Mouse (Mus musculus) heart, embryonic 14.5 days (tissue): ENCODE measurements around the gene Slc29a2. TPM values are rescaled to one million over a fixed set of nuclear protein-coding genes. Genes with fewer than 3 reads are reported as not detected.

Experiments used
- ATAC-seq: fragments of 200-750 bp; cut with Nextera tagmentation; 2 replicates; pipeline ENCODE4 v1.8.0; 2017; ENCODE audit warnings: low read depth, moderate TSS enrichment; ENCODE audit not compliant: insufficient number of reproducible peaks, insufficient read depth, low FRiP score
- H3K27ac ChIP-seq, 2 experiments: fragments of 200-500 bp in 1 of 2; fragments of 300-500 bp in 1 of 2; sonication (generic) in 1 of 2; replicated peaks in 1 of 2; 2 replicates each; pipeline ENCODE4 v1.5.1; 2012 to 2014; ENCODE audit warnings: low read depth in 2 of 2, low read length in 2 of 2, control low read depth in 1 of 2, mild to moderate bottlenecking in 1 of 2, mixed read lengths in 1 of 2; ENCODE audit not compliant: control insufficient read depth in 1 of 2, insufficient read depth in 1 of 2
- H3K27me3 ChIP-seq: fragments of 300-500 bp; sonication (generic); 2 replicates; pipeline ENCODE4 v1.6.1; 2014; ENCODE audit warnings: mild to moderate bottlenecking, low read length, control low read depth; ENCODE audit not compliant: control insufficient read depth, insufficient read depth
- H3K36me3 ChIP-seq: fragments of 300-500 bp; sonication (generic); 2 replicates; pipeline ENCODE4 v1.6.1; 2014; ENCODE audit warnings: mild to moderate bottlenecking, control low read depth, low read length, mixed read lengths; ENCODE audit not compliant: control insufficient read depth, insufficient read depth
- H3K4me1 ChIP-seq, 2 experiments: fragments of 200-500 bp in 1 of 2; fragments of 300-500 bp in 1 of 2; sonication (generic) in 1 of 2; 2 replicates each; pipeline ENCODE4 v1.6.1; 2012 to 2014; ENCODE audit warnings: low read length in 2 of 2, control low read depth in 1 of 2, mixed read lengths in 1 of 2; ENCODE audit not compliant: control insufficient read depth in 2 of 2, insufficient read depth in 2 of 2
- H3K4me2 ChIP-seq: fragments of 300-500 bp; sonication (generic); 2 replicates; pipeline ENCODE4 v1.6.1; 2014; ENCODE audit warnings: mild to moderate bottlenecking, low read length
- H3K4me3 ChIP-seq, 2 experiments: fragments of 200-500 bp in 1 of 2; fragments of 300-500 bp in 1 of 2; sonication (generic) in 1 of 2; 2 replicates each; pipeline ENCODE4 v1.5.1; 2012 to 2014; ENCODE audit warnings: low read length in 2 of 2, mild to moderate bottlenecking in 2 of 2, control low read depth in 1 of 2, low read depth in 1 of 2, moderate library complexity in 1 of 2; ENCODE audit not compliant: control insufficient read depth in 1 of 2, insufficient read depth in 1 of 2
- H3K9ac ChIP-seq: fragments of 300-500 bp; sonication (generic); 2 replicates; pipeline ENCODE4 v1.6.1; 2014; ENCODE audit warnings: mild to moderate bottlenecking, low read length
- H3K9me3 ChIP-seq: fragments of 300-500 bp; sonication (generic); 2 replicates; pipeline ENCODE4 v1.6.1; 2016; ENCODE audit warnings: low read length, control low read depth; ENCODE audit not compliant: control insufficient read depth
- WGBS: fragments of 180-500 bp; shearing (Covaris S2); extraction: QIAGEN DNeasy Blood & Tissue Kit; methylation state at CpG from one replicate; pipeline ENCODE4 v1.1.7; 2014; 5-methylcytosine and 5-hydroxymethylcytosine counted together
- polyA plus RNA-seq: library from polyadenylated mRNA; unstranded; fragments of >200 nt; fragmentation: Nextera tagmentation; extraction: Ambion mirVana; gene quantifications from 2 replicates; pipeline ENCODE4 v1.2.1, GENCODE M21; 2014

The Slc29a2 gene
- polyA plus RNA-seq, 1 experiment from 2014 or later = 10.2 TPM

- Histone ChIP-seq H3K4me2 (no peak overlapping the region), H3K36me3 (no peaks in the 10 kb centered on the region), H3K9ac (no peak overlapping the region), H3K4me1 (peaks cover 23 to 25% of the 10 kb centered on the region in 2 experiments), H3K9me3 (no peaks in the 10 kb centered on the region), H3K4me3 (no peak overlapping the region), H3K27ac (no peak overlapping the region), H3K27me3 (no peaks in the 10 kb centered on the region)
- no peak for ATAC-seq
- 46% methylated on average over 5 of the region's 5 CpGs for WGBS
These were observed 37.0 kb downstream of the Slc29a2 start for GRCm38 (mm10) chr19:5060365-5061330.

DNA sequence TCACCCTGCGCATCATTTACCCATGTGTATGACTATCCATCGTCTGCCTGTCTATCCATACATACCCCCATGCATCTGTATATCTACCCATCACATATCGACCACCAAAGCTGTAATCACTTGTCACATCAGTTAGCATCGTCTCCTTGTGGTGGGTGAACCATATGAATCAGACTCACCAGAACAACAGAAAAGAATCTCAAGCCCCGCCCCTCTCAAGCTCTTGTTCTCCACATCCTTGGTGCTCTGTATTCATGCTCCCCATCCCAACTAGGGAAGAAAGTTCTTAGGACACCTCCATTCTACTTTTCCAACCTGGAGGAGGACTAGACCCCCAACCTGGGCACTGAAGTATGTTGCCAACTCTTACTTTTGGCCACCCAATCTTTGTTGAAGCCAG lies 38.4 kb downstream of the Slc29a2 start:
- no peak for ATAC-seq
- Histone ChIP-seq H3K27me3 (no peaks in the 10 kb centered on the region), H3K4me1 (peaks cover 28% of the 10 kb centered on the region in 2 experiments), H3K36me3 (no peaks in the 10 kb centered on the region), H3K4me2 (no peak overlapping the region), H3K4me3 (no peak overlapping the region), H3K9me3 (no peaks in the 10 kb centered on the region), H3K9ac (no peak overlapping the region), H3K27ac (no peak overlapping the region)
- WGBS = 83% methylated on average over 5 of the region's 5 CpGs

GRCm38 (mm10) chr19:5062446-5062845 lies 38.8 kb downstream of the Slc29a2 start:
- no peaks in the 10 kb centered on the region for H3K36me3 ChIP-seq
- H3K27me3 ChIP-seq = no peaks in the 10 kb centered on the region
- no peak overlapping the region for H3K4me2 ChIP-seq
- no peaks in the 10 kb centered on the region for H3K9me3 ChIP-seq
- ATAC-seq = no peak
- no peak overlapping the region for H3K9ac ChIP-seq
- 80% methylated on average over 6 of the region's 6 CpGs for WGBS
- H3K4me3 ChIP-seq = no peak overlapping the region
- peaks cover 32% of the 10 kb centered on the region in 2 experiments for H3K4me1 ChIP-seq
- H3K27ac ChIP-seq = no peak overlapping the region

DNA sequence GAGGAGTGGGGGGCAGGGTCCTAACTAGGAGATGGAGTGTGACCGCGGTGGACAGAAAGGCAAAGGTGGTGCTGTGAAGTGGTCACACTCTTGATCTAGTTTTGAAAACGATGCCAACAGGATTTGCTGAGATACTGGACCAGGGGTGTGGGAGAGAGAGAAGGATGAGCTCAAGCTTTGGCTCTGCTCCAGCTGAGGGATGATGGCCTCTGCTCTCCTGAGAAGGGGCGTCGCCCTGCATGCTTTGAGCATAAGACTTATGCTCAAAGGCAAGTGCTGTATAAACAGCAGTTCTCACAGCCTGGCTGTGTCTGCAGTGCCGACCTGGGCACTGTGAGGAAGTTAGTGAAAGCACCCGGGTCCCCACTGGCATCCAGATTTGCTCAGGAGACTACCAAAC lies 41.4 kb downstream of the Slc29a2 start:
- H3K9me3 ChIP-seq = no peaks in the 10 kb centered on the region
- no peak for ATAC-seq
- peaks cover 28 to 29% of the 10 kb centered on the region in 2 experiments for H3K4me1 ChIP-seq
- no peaks in the 10 kb centered on the region for H3K36me3 ChIP-seq
- no peak overlapping the region for H3K4me3 ChIP-seq
- peaks cover 6% of the 10 kb centered on the region; the same call in 1 of the 2 replicates for H3K27me3 ChIP-seq
- H3K27ac ChIP-seq = no peak overlapping the region
- WGBS = 41% methylated on average over 7 of the region's 7 CpGs
- no peak overlapping the region for H3K9ac ChIP-seq
- no peak overlapping the region for H3K4me2 ChIP-seq

DNA sequence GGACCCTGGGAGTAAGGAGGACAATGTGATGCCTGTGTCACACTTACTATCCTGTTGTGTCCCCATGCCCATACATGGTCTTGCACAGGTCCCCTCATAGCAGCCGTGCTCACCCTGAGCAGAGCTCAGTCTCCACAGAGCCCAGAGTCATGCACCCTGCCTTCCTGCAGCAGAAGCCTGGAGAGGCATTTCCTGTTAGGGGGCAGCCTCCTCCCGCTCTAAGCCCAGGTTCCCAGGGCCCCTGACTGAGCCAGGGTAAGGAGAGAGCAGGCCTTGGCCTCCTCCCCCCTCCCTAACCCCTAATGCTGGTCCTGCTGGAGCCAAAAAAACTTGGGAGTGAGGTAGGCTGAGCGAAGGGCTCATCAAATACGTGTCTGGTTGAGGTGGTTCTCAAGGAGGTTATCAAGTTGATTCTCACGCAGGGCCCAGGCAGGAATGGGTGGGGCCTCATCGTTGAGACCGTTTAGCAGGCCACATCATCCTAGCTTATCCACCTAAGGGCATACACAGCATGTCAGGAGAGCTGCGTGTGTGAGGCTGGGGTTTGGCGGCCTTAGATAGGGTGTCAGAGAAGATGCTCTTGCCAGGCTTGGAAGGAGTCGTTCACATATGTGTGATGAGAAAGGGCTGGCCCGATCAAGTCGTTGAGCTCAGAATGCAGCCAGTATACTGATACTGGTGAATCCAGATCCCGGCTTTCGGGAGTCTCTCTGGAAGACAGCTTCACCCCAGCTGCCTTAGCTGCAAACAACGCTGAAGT lies 43.6 kb downstream of the Slc29a2 start:
- Histone ChIP-seq H3K27ac (peak overlapping the region; percentile 14 to 79), H3K4me3 (peak overlapping the region; percentile 13 to 54; a peak in 3 of 4 replicates), H3K9me3 (no peaks in the 10 kb centered on the region), H3K36me3 (no peaks in the 10 kb centered on the region), H3K4me1 (peaks cover 25 to 31% of the 10 kb centered on the region in 2 experiments), H3K4me2 (peak overlapping the region; percentile 96), H3K9ac (peak overlapping the region; percentile 80), H3K27me3 (peaks cover 6% of the 10 kb centered on the region; the same call in 1 of the 2 replicates)
- ATAC-seq = 0 out of 2 replicates have a peak, but pooled peaks have one; percentile 13
- WGBS = 4% methylated on average over 15 of the region's 15 CpGs

GRCm38 (mm10) chr19:5067867-5068569 lies 44.4 kb downstream of the Slc29a2 start, which contains the start of gene Cd248:
Gene Cd248, plus strand, starts transcription at chr19:5068078.
- WGBS = 1% methylated on average over 54 of the region's 56 CpGs
- H3K9me3 ChIP-seq = no peaks in the 10 kb centered on the region
- peak; percentile 77 for ATAC-seq
- peaks cover 6% of the 10 kb centered on the region; the same call in 1 of the 2 replicates for H3K27me3 ChIP-seq
- no peaks in the 10 kb centered on the region for H3K36me3 ChIP-seq
- H3K4me1 ChIP-seq = peaks cover 28 to 37% of the 10 kb centered on the region in 2 experiments
- H3K4me2 ChIP-seq = peak within 1 kb of the TSS; percentile 96
- peak within 1 kb of the TSS; percentile 80 for H3K9ac ChIP-seq
- peak within 1 kb of the TSS; percentile 14 to 79 for H3K27ac ChIP-seq
- peak within 1 kb of the TSS; percentile 54 for H3K4me3 ChIP-seq
